Mouse (Mus musculus) adrenal gland, postnatal 10 days (tissue): ENCODE results near the gene Fam208b. TPM values are rescaled to one million over a fixed set of nuclear protein-coding genes. Genes with fewer than 3 reads are reported as not detected.
"Not testable (repeated sequence)": the region's sequence is repeated elsewhere in the genome, so short reads cannot be mapped to it uniquely, and the experiment has no call there.

Experiments
- DNase-seq: peaks from one replicate; pipeline ENCODE4 v3.0.0; 2021; ENCODE audit warnings: mixed read lengths
- total RNA-seq, 2 experiments: library from RNA; stranded (reverse); gene quantifications; 2 replicates each; pipeline ENCODE4 v1.2.3; 2021

The Fam208b gene
- total RNA-seq, 2 experiments from 2014 or later, result 18.7 to 27.2 TPM

GRCm38 (mm10) chr13:3563130-3563529 lies 47.8 kb downstream of the Fam208b start:
- DNase-seq, result no peak

GRCm38 (mm10) chr13:3547856-3548255 lies 63.1 kb downstream of the Fam208b start:
- DNase-seq, result no peak

GRCm38 (mm10) chr13:3547410-3547809 lies 63.5 kb downstream of the Fam208b start:
- DNase-seq, result peak; percentile 37

- DNase-seq, result no peak
These were observed 66.0 kb downstream of the Fam208b start for GRCm38 (mm10) chr13:3544925-3545324.

GRCm38 (mm10) chr13:3544077-3544874 lies 66.6 kb downstream of the Fam208b start:
- no peak for DNase-seq

- no peak for DNase-seq
These were observed 69.6 kb downstream of the Fam208b start for GRCm38 (mm10) chr13:3541159-3541782.

- DNase-seq, result no peak
These were observed 70.7 kb downstream of the Fam208b start for GRCm38 (mm10) chr13:3540166-3540565.

GRCm38 (mm10) chr13:3538969-3539562 lies 71.8 kb downstream of the Fam208b start:
- DNase-seq, result no peak

- DNase-seq, result peak; percentile 84
These were observed 72.5 kb downstream of the Fam208b start for GRCm38 (mm10) chr13:3538223-3538968.

GRCm38 (mm10) chr13:3537594-3538222 lies 73.2 kb downstream of the Fam208b start, which contains the start of gene Gdi2:
Gene Gdi2 (plus strand): TSS chr13:3538063.
- peak; percentile 97 for DNase-seq

GRCm38 (mm10) chr13:3534146-3534545 lies 76.8 kb downstream of the Fam208b start:
- no peak for DNase-seq

GRCm38 (mm10) chr13:3532451-3532850 lies 78.5 kb downstream of the Fam208b start:
- no peak for DNase-seq

GRCm38 (mm10) chr13:3531692-3532320 lies 79.1 kb downstream of the Fam208b start:
- no peak for DNase-seq

- not testable (repeated sequence) for DNase-seq
These were observed 79.7 kb downstream of the Fam208b start for GRCm38 (mm10) chr13:3531176-3531575.

GRCm38 (mm10) chr13:3530451-3530850 lies 80.5 kb downstream of the Fam208b start:
- DNase-seq, result no peak

- no peak for DNase-seq
These were observed 84.6 kb downstream of the Fam208b start for GRCm38 (mm10) chr13:3526328-3526727.

GRCm38 (mm10) chr13:3525611-3526051 lies 85.3 kb downstream of the Fam208b start:
- DNase-seq, result no peak

- DNase-seq, result no peak
These were observed 87.0 kb downstream of the Fam208b start for GRCm38 (mm10) chr13:3523946-3524345.

GRCm38 (mm10) chr13:3523459-3523858 lies 87.4 kb downstream of the Fam208b start:
- DNase-seq, result peak; percentile 49

GRCm38 (mm10) chr13:3519994-3520393 lies 90.9 kb downstream of the Fam208b start:
- DNase-seq, result not testable (repeated sequence)

- DNase-seq, result not testable (repeated sequence)
These were observed 91.6 kb downstream of the Fam208b start for GRCm38 (mm10) chr13:3519357-3519756.
